Mouse (Mus musculus): ENCODE results near the gene Phf24.

GRCm38 (mm10) chr4:42915966-42916365, 494 bp upstream of the Phf24 start:
- TF ChIP-seq POLR2A (IDR thresholded peaks at IDR 0.05; ENCODE audit: borderline replicate concordance, extremely low read depth, low read depth, low read length) (no peak), CTCF (IDR thresholded peaks at IDR 0.05; ENCODE audit: insufficient read depth, low read length) (no peak)

All from lung, adult 2 months (tissue).